Mouse (Mus musculus) midbrain, embryonic 15.5 days (tissue): ENCODE measurements at regions not wholly inside any gene's neighbourhood (a gene's known extent, or its start where the extent isn't known, plus 50 kb on each side); places are given as distances from the start of the nearest gene placed in this dataset.

Experiments used
- ATAC-seq: fragments of 200-750 bp; cut with Nextera tagmentation; replicated peaks from 2 replicates; pipeline ENCODE4 v1.8.0; 2017; ENCODE audit warnings: moderate TSS enrichment
- H3K27ac ChIP-seq: fragments of 300-500 bp; sonication (generic); 2 replicates; pipeline ENCODE4 v1.5.1; 2015; ENCODE audit warnings: mild to moderate bottlenecking, inconsistent platforms
- H3K27me3 ChIP-seq: fragments of 300-500 bp; sonication (generic); replicated peaks from 2 replicates; pipeline ENCODE4 v1.6.1; 2015; ENCODE audit warnings: inconsistent platforms
- H3K36me3 ChIP-seq: fragments of 300-500 bp; sonication (generic); replicated peaks from 2 replicates; pipeline ENCODE4 v1.6.1; 2015; ENCODE audit warnings: inconsistent platforms
- H3K4me1 ChIP-seq: fragments of 300-500 bp; sonication (generic); 2 replicates; pipeline ENCODE4 v1.6.1; 2015; ENCODE audit warnings: inconsistent platforms
- H3K4me2 ChIP-seq: fragments of 300-500 bp; sonication (generic); 2 replicates; pipeline ENCODE4 v1.6.1; 2015; ENCODE audit warnings: inconsistent platforms, mild to moderate bottlenecking, moderate library complexity
- H3K4me3 ChIP-seq: fragments of 300-500 bp; sonication (generic); 2 replicates; pipeline ENCODE4 v1.5.1; 2015; ENCODE audit warnings: mild to moderate bottlenecking, inconsistent platforms
- H3K9ac ChIP-seq: fragments of 300-500 bp; sonication (generic); 2 replicates; pipeline ENCODE4 v1.6.1; 2015; ENCODE audit warnings: mild to moderate bottlenecking, inconsistent platforms
- H3K9me3 ChIP-seq: fragments of 300-500 bp; sonication (generic); 2 replicates; pipeline ENCODE4 v1.6.1; 2016; ENCODE audit warnings: inconsistent platforms
- WGBS: fragments of 180-500 bp; shearing (Covaris S2); methylation state at CpG from one replicate; pipeline ENCODE4 v1.1.7; 2015; ENCODE audit warnings: mixed read lengths; 5-methylcytosine and 5-hydroxymethylcytosine counted together

DNA sequence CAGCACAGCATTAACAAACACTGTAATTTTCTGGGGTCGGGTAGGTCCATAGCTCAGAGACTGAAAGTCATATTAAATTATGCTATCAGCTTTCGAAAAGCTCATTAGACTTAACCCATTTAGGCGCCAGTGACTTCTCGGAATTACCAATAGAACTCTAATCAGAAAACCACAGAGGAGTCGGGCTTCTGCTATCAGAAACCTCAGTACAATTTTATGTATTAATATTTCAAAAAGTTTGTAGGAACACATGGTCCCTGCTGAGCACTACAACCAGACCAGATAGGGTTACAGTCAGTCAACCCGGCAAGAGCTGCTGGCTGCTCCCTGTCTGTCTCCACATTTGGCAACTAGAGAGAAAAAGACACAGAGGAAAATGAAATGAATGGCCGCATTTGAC, 647.3 kb upstream of the Pabpc4l start:
- no peak overlapping the region for H3K4me3 ChIP-seq
- 77% methylated on average over 7 of the region's 7 CpGs for WGBS
- no peaks in the 10 kb centered on the region for H3K27me3 ChIP-seq
- H3K9ac ChIP-seq = no peak overlapping the region
- no peak overlapping the region for H3K27ac ChIP-seq
- no peak for ATAC-seq
- H3K36me3 ChIP-seq = no peaks in the 10 kb centered on the region
- no peaks in the 10 kb centered on the region for H3K4me1 ChIP-seq
- H3K9me3 ChIP-seq = no peaks in the 10 kb centered on the region
- H3K4me2 ChIP-seq = no peak overlapping the region

DNA sequence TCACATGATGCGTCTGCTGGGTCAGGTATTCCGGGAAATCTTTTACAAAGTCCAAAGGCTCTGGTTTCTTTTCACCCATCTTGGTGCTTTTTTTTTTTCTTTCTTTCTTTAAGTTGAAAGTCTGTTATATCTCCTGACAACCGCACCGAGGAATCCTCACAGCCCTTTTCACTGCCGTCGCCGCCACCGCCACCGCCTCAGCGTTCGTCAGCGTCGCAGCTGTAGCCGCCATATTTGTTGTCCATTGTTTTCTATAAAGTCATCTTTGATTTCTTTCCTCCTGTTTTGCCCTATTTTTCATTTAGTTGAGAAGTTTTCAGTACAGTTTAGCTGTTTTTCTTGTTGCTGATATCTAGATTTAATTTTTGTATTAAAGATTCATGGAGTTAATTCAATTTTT, 603.5 kb upstream of the Pabpc4l start:
- 98% methylated on average over 14 of the region's 14 CpGs for WGBS
- Histone ChIP-seq H3K4me1 (no peaks in the 10 kb centered on the region), H3K9me3 (no peaks in the 10 kb centered on the region), H3K4me2 (no peak overlapping the region), H3K9ac (no peak overlapping the region), H3K27me3 (no peaks in the 10 kb centered on the region), H3K36me3 (no peaks in the 10 kb centered on the region), H3K4me3 (no peak overlapping the region), H3K27ac (no peak overlapping the region)
- ATAC-seq = no peak

DNA sequence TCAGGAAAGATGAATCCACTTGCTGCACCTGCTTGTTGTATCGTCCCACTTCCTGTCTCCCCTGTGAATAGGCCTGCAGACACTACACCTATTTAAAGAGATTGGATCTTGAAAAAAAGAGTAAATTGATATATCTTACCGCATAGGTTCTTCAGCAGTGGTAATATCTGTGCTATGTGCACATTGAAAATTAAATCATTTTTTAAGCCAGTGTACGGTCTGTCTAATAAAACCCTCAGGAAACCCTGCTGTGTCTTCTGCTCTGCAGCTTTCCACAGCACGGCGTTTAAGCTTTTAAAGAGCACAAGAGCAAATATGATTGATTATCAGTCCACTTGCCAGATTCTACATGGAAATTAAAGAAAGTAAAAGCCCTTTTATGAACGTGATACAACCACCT, 577.7 kb upstream of the Pabpc4l start:
- 66% methylated on average over 6 of the region's 6 CpGs for WGBS
- H3K27me3 ChIP-seq = no peaks in the 10 kb centered on the region
- no peak overlapping the region for H3K4me2 ChIP-seq
- H3K27ac ChIP-seq = no peak overlapping the region
- no peaks in the 10 kb centered on the region for H3K36me3 ChIP-seq
- no peaks in the 10 kb centered on the region for H3K4me1 ChIP-seq
- H3K9ac ChIP-seq = no peak overlapping the region
- no peak overlapping the region for H3K4me3 ChIP-seq
- no peak for ATAC-seq
- H3K9me3 ChIP-seq = no peaks in the 10 kb centered on the region

DNA sequence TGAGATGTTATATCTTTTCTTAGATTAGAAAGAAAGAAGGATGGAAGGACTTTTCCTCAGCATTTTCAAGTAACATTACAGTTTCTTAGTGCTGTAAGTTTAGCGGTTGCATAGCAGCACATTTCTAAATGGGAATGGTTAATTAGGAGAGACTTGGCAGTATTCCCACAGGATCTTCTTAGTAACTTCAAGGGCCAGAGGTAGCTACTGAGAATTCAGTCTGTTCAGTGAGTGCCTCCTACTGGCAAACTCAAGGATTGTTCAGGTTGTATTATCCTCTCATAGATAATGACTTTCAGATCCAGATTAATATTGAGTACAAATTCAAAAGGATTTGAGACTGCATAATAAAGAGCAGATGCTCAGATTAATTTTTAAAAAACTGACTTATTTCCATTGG, 571.3 kb upstream of the Pabpc4l start:
- Histone ChIP-seq H3K27me3 (no peaks in the 10 kb centered on the region), H3K9ac (no peak overlapping the region), H3K9me3 (no peaks in the 10 kb centered on the region), H3K36me3 (no peaks in the 10 kb centered on the region), H3K4me2 (no peak overlapping the region), H3K4me3 (no peak overlapping the region), H3K27ac (no peak overlapping the region), H3K4me1 (no peaks in the 10 kb centered on the region)
- no peak for ATAC-seq
- WGBS = 45% methylated on average over 1 of the region's 1 CpGs

DNA sequence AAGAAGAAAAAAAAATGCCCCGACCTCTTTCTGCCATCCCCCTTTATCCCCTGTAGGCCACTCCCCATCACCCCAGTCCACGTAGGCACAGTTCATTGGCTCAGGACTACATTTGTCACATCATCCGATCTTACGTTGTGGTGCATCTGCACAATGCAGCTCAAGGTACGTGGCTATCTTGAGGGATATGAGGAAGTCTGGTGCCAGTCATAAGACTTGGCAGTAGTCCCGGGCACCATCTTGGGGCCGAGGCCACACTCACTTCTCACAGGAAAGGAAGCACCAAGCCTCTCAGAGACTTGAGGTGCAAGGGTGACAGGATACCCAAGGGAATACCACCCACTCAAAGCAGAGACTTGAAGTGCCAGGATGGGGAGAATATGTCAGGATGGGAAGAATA, 570.5 kb upstream of the Pabpc4l start:
- Histone ChIP-seq H3K4me3 (no peak overlapping the region), H3K4me1 (no peaks in the 10 kb centered on the region), H3K36me3 (no peaks in the 10 kb centered on the region), H3K27ac (no peak overlapping the region), H3K27me3 (no peaks in the 10 kb centered on the region), H3K9me3 (no peaks in the 10 kb centered on the region), H3K9ac (no peak overlapping the region), H3K4me2 (no peak overlapping the region)
- no peak for ATAC-seq
- WGBS = 93% methylated on average over 7 of the region's 7 CpGs

DNA sequence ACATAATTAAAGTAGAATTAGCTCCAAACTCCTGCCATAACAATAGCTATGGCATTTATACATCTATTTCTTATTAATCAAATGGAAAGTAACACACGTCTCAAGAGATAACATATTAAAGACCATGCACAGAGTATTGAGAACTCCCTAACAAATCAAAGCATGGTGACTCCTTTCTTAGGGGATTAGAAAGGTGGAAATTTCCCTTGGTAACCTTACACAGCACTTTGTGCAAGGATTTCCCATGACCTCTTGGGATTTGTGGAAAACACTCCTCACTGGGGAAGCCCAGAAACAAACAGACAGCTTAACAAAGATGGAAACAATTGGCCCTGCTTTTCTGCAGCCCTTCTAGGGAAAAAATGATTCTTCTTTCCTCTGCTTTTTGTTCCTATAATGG, 562.4 kb upstream of the Pabpc4l start:
- no peaks in the 10 kb centered on the region for H3K9me3 ChIP-seq
- H3K4me2 ChIP-seq = no peak overlapping the region
- H3K9ac ChIP-seq = no peak overlapping the region
- H3K4me1 ChIP-seq = no peaks in the 10 kb centered on the region
- H3K27ac ChIP-seq = no peak overlapping the region
- no peaks in the 10 kb centered on the region for H3K36me3 ChIP-seq
- H3K27me3 ChIP-seq = no peaks in the 10 kb centered on the region
- 23% methylated on average over 1 of the region's 1 CpGs for WGBS
- no peak for ATAC-seq
- H3K4me3 ChIP-seq = no peak overlapping the region

DNA sequence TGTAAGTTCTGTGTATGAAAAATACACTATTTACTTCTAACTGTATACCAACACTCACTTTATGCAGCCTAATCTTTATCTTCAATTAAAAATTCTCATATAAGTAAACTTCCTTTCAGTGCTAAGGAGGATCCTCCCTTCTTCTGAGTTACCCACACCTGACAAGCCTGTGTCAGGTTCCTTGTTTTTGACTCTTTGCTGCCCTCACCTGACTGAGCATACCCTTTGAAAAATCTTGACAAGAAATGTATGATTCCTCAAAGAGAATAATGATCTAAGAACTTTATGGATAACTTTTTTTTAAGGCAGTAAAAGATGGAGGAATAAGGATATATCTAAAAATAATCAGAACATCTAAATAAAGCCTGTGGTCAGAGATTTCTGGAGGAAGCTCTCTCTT, 550.9 kb upstream of the Pabpc4l start:
- no peak overlapping the region for H3K4me2 ChIP-seq
- no peaks in the 10 kb centered on the region for H3K27me3 ChIP-seq
- no peak overlapping the region for H3K9ac ChIP-seq
- no peak overlapping the region for H3K27ac ChIP-seq
- no peak overlapping the region for H3K4me3 ChIP-seq
- no peak for ATAC-seq
- no peaks in the 10 kb centered on the region for H3K36me3 ChIP-seq
- no peaks in the 10 kb centered on the region for H3K9me3 ChIP-seq
- no peaks in the 10 kb centered on the region for H3K4me1 ChIP-seq

DNA sequence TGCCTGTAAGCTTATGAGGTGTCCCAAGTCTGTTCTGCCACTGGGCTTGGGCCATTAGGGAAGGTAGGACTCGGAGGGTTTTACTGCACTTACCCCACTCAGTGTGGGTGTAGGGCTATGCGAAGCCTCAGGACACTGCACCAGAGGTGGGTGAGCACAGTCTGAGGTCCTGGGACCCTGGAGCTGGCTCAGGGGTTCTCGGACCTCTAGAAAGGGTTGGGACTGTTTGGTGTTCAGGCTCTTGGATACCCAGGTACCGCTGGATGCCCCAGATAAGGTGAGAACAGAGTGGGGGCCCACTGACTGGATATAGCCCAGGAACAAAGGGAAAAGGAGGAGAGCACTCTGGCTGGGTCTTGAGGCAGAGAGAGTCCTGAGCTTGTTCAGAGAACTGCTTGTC, 522.7 kb upstream of the Pabpc4l start:
- H3K4me2 ChIP-seq = no peak overlapping the region
- H3K9me3 ChIP-seq = no peaks in the 10 kb centered on the region
- H3K9ac ChIP-seq = no peak overlapping the region
- H3K27ac ChIP-seq = no peak overlapping the region
- H3K4me3 ChIP-seq = no peak overlapping the region
- 90% methylated on average over 4 of the region's 4 CpGs for WGBS
- no peaks in the 10 kb centered on the region for H3K36me3 ChIP-seq
- H3K4me1 ChIP-seq = no peaks in the 10 kb centered on the region
- ATAC-seq = no peak
- no peaks in the 10 kb centered on the region for H3K27me3 ChIP-seq

DNA sequence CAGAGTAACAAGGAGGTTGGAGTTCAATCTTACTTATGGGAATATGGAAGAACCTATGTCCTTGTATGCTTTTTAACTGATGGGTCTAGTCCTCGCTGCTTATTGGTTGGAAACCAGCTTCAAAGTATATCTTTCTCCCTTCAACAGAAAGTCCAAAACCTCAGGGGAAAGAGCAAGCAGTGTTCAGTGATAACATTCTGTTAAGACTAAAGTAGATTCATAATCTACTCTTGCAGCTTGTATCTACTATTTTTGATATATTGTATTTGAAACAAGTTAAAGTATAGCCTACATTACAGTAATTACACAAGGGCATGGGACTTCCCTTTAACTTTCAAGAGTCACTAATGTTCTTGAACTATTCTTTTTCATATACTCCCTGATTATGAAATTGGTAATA, 522.0 kb upstream of the Pabpc4l start:
- H3K4me2 ChIP-seq = no peak overlapping the region
- H3K27me3 ChIP-seq = no peaks in the 10 kb centered on the region
- ATAC-seq = no peak
- H3K9ac ChIP-seq = no peak overlapping the region
- no peaks in the 10 kb centered on the region for H3K4me1 ChIP-seq
- no peaks in the 10 kb centered on the region for H3K36me3 ChIP-seq
- H3K4me3 ChIP-seq = no peak overlapping the region
- H3K9me3 ChIP-seq = no peaks in the 10 kb centered on the region
- 83% methylated on average over 1 of the region's 1 CpGs for WGBS
- H3K27ac ChIP-seq = no peak overlapping the region

DNA sequence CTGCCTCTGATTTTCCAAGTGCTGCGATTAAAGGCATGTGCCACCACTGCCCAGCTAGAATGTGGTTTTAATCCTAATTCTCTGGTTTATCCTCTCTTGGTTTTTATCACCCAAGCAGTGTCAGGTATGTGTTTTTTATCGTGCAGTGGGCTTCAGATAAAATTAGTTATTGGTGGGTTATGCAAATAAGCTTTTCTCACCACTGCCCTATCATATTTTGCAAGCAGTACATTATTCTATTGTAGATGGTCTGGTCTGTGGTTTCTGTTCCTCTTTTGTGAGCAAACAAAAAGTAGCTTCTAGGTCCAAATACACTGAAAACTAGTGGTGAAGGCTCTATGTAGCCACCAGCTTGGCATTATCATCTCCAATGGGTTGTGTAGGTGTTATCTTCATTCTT, 503.4 kb upstream of the Pabpc4l start:
- Histone ChIP-seq H3K27me3 (no peaks in the 10 kb centered on the region), H3K9me3 (no peaks in the 10 kb centered on the region), H3K4me2 (no peak overlapping the region), H3K36me3 (no peaks in the 10 kb centered on the region), H3K9ac (no peak overlapping the region), H3K4me3 (no peak overlapping the region), H3K4me1 (no peaks in the 10 kb centered on the region), H3K27ac (no peak overlapping the region)
- WGBS = 89% methylated on average over 2 of the region's 2 CpGs
- no peak for ATAC-seq

DNA sequence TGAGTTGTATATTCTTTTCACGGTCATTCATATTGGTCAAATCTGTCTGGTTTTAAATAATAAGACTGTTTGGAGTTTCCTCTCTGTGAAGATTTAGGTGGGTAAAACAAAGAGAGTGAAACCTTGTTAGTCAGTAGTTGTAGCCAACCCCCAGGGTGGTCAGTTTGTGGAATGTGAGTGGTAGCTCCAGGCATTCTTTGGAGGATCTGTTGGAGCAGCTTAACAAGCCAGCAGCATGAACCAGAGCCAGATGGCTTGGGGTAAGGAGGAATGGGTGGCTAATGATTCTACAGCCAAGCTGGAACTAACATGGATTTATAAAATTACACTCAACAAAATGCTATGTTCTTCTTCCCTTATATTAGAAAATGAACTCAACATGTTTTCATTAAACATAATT, 489.7 kb upstream of the Pabpc4l start:
- H3K4me1 ChIP-seq = no peaks in the 10 kb centered on the region
- H3K9ac ChIP-seq = no peak overlapping the region
- H3K36me3 ChIP-seq = no peaks in the 10 kb centered on the region
- no peak overlapping the region for H3K27ac ChIP-seq
- H3K4me2 ChIP-seq = no peak overlapping the region
- no peak for ATAC-seq
- no peaks in the 10 kb centered on the region for H3K27me3 ChIP-seq
- no peaks in the 10 kb centered on the region for H3K9me3 ChIP-seq
- no peak overlapping the region for H3K4me3 ChIP-seq
- WGBS = 97% methylated on average over 1 of the region's 1 CpGs

DNA sequence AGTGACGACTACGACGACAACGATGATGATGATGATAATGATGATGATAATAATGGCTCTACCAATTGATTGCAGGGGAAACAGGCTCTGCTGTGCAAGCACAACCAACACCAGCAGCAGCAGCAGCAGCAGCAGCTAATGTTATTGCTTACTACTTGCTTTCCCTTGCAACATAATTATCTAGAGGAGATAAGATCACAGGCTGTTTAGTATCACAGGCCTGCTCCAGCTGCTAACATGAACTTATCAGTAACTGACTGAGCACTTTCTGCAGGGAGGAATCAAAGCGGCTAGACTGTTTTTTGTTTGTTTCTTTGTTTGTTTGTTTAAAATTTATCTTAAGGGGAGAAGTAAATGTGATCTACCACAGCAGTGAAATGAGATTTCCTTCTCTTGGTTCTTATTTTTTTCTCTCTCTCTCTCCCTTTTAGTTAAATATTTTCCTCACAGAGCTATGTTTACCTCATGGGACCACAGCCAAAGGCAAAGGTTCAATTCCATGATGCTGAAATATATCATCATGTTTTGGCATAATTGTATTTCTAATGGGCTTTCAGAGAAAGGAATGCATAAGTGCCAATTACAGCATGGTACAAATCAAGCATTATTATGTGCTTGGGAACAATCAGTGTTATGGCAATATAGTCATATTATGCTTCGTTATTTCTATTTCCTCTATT, 443.2 kb upstream of the Pabpc4l start:
- no peak overlapping the region for H3K9ac ChIP-seq
- H3K4me3 ChIP-seq = no peak overlapping the region
- no peak for ATAC-seq
- no peaks in the 10 kb centered on the region for H3K27me3 ChIP-seq
- H3K4me2 ChIP-seq = no peak overlapping the region
- H3K36me3 ChIP-seq = no peaks in the 10 kb centered on the region
- no peak overlapping the region for H3K27ac ChIP-seq
- no peaks in the 10 kb centered on the region for H3K9me3 ChIP-seq
- WGBS = 85% methylated on average over 6 of the region's 6 CpGs
- H3K4me1 ChIP-seq = no peaks in the 10 kb centered on the region

DNA sequence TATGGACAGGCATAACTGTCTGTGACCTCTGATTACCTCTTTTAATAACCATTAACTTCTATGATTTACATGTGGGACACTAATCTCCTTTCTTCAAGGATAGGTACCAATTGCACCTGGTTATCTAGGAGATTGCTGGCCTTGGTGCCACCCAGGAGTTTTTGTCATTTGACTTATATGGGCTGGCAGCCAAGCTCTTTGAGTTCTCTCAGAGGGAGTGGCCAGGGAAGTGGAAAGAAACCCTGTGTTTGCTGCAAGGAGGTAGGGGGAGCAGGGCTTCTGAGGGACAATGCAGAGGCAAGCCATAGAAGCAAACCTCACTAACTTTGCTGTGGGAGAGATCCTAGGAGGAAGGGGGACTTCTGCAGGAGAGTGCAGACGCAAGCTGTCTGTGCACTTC, 427.8 kb upstream of the Pabpc4l start:
- Histone ChIP-seq H3K27me3 (no peaks in the 10 kb centered on the region), H3K4me3 (no peak overlapping the region), H3K4me1 (no peaks in the 10 kb centered on the region), H3K27ac (no peak overlapping the region), H3K9ac (no peak overlapping the region), H3K4me2 (no peak overlapping the region), H3K9me3 (no peaks in the 10 kb centered on the region), H3K36me3 (no peaks in the 10 kb centered on the region)
- ATAC-seq = no peak
- 94% methylated on average over 1 of the region's 1 CpGs for WGBS

DNA sequence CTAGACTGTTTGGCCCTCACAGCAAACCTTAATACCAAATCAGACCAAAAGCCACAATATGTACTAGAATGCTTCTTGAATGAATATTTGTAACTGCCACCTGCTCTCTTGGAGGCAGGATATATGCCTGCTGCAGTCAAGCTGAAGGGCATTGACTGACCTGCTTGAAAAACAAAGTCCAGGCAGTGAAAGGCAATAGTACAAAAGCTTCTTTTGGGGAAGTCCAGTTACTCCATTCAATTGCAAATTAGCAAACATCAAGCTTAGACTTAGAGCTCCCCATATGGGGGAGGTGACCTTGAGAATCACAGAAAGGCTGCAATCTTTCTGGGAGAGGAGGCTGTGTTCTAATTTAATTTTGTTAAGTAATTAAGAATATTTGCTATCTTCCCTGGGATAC, 422.9 kb upstream of the Pabpc4l start:
- Histone ChIP-seq H3K27ac (no peak overlapping the region), H3K9me3 (no peaks in the 10 kb centered on the region), H3K4me2 (no peak overlapping the region), H3K36me3 (no peaks in the 10 kb centered on the region), H3K4me3 (no peak overlapping the region), H3K27me3 (no peaks in the 10 kb centered on the region), H3K9ac (no peak overlapping the region), H3K4me1 (no peaks in the 10 kb centered on the region)
- no peak for ATAC-seq
